Comparison of ENCODE assay signal across 8 mouse cellular contexts in genomic region chr13:93302846-93303562, GRCm38 (mm10). TPM values are rescaled to one million over a fixed set of nuclear protein-coding genes. Genes with fewer than 3 reads are reported as not detected.
A peak's percentile ranks its signal among the peaks of the same experiment; 100 is the strongest.
DNase-seq lines count a peak whose midpoint lies in the region; ATAC-seq and TF ChIP-seq lines count a peak whose summit lies in the region.

No protein-coding gene starts in this region.

- peaks cover 28% of the 10 kb centered on the region for H3K79me2 ChIP-seq in myocyte (ENCODE audit: control insufficient read depth, insufficient read depth)

- 8% methylated on average over 19 of the region's 19 CpGs for WGBS in kidney, postnatal 0 days
- 12% methylated on average over 19 of the region's 19 CpGs for WGBS in hindbrain, postnatal 0 days

- 0 out of 2 replicates have a peak, but pooled peaks have one; percentile 44 for TF ChIP-seq POLR2A in bone marrow macrophage, adult 2 months (IDR thresholded peaks at IDR 0.05; ENCODE audit: borderline replicate concordance, low read depth, low read length)
- TF ChIP-seq POLR2A in myocyte (IDR thresholded peaks at IDR 0.05; ENCODE audit: insufficient read length, low read depth), result no peak

- no peaks in the 10 kb centered on the region for H3K9me3 ChIP-seq in kidney, postnatal 0 days (replicated peaks; ENCODE audit: low read length)
- no peaks in the 10 kb centered on the region for H3K9me3 ChIP-seq in hindbrain, postnatal 0 days (ENCODE audit: low read length)

- H3K27me3 ChIP-seq in kidney, postnatal 0 days (ENCODE audit: insufficient read depth, low read length), result no peaks in the 10 kb centered on the region
- H3K27me3 ChIP-seq in hindbrain, postnatal 0 days (ENCODE audit: insufficient read depth, low read length), result no peaks in the 10 kb centered on the region
- no peaks in the 10 kb centered on the region for H3K27me3 ChIP-seq in myocyte (ENCODE audit: control insufficient read depth, insufficient read depth, insufficient read length)

- peak overlapping the region; percentile 84 for H3K9ac ChIP-seq in kidney, postnatal 0 days (ENCODE audit: low read depth, low read length)
- H3K9ac ChIP-seq in hindbrain, postnatal 0 days (replicated peaks; ENCODE audit: low read length), result peak overlapping the region; percentile 90

- no peak for TF ChIP-seq CTCF in kidney, postnatal 0 days (IDR thresholded peaks at IDR 0.05; ENCODE audit: low read depth)
- no peak for TF ChIP-seq CTCF in bone marrow macrophage, adult 2 months (IDR thresholded peaks at IDR 0.05; ENCODE audit: low read depth, low read length)
- peak; percentile 46 for TF ChIP-seq CTCF in hindbrain, postnatal 0 days (IDR thresholded peaks at IDR 0.05; ENCODE audit: low read depth)

- no peaks in the 10 kb centered on the region for H3K4me1 ChIP-seq in kidney, postnatal 0 days (replicated peaks; ENCODE audit: insufficient read depth, low read length)
- peaks cover 10% of the 10 kb centered on the region for H3K4me1 ChIP-seq in bone marrow macrophage, adult 2 months (ENCODE audit: control insufficient read depth, insufficient read depth, low read length)
- 0 out of 2 replicates have a peak, but pooled peaks cover 4% of the 10 kb centered on the region for H3K4me1 ChIP-seq in hindbrain, postnatal 0 days (ENCODE audit: insufficient read depth, low read length)

- no peaks in the 10 kb centered on the region for H3K36me3 ChIP-seq in kidney, postnatal 0 days (ENCODE audit: insufficient read depth, low read length)
- no peaks in the 10 kb centered on the region for H3K36me3 ChIP-seq in hindbrain, postnatal 0 days (ENCODE audit: insufficient read depth, low read length)
- H3K36me3 ChIP-seq in myocyte (ENCODE audit: control insufficient read depth, insufficient read depth), result no peaks in the 10 kb centered on the region

- ATAC-seq in kidney, postnatal 0 days (replicated peaks; ENCODE audit: low FRiP score, low read depth), result no peak; the same call in 1 of the 2 replicates
- peak; percentile 68; the same call in 1 of the 2 replicates for ATAC-seq in hindbrain, postnatal 0 days
- ATAC-seq in frontal cortex, adult (ENCODE audit: low TSS enrichment), result no peak

- peak overlapping the region; percentile 81 for H3ac ChIP-seq in myocyte (ENCODE audit: control insufficient read depth, insufficient read length)

- H3K4me3 ChIP-seq in kidney, postnatal 0 days (replicated peaks; ENCODE audit: low read depth, low read length), result peak overlapping the region; percentile 94
- H3K4me3 ChIP-seq in bone marrow macrophage, adult 2 months (ENCODE audit: insufficient read depth, low read length), result peak overlapping the region; percentile 95
- peak overlapping the region; percentile 94 for H3K4me3 ChIP-seq in hindbrain, postnatal 0 days (ENCODE audit: low read length)
- H3K4me3 ChIP-seq in myocyte, result peak overlapping the region; percentile 60

- peak overlapping the region; percentile 95 for H3K27ac ChIP-seq in kidney, postnatal 0 days
- H3K27ac ChIP-seq in bone marrow macrophage, adult 2 months (ENCODE audit: insufficient read depth, low read depth, low read length), result peak overlapping the region; percentile 85
- peak overlapping the region; percentile 96 for H3K27ac ChIP-seq in hindbrain, postnatal 0 days

- DNase-seq in kidney, postnatal 0 days (ENCODE audit: low spot score), result no peak
- no peak for DNase-seq in kidney, adult 11 months
- no peak for DNase-seq in hindbrain, postnatal 0 days (ENCODE audit: low spot score)
- no peak for DNase-seq in left cerebral cortex, adult 9 months (ENCODE audit: low spot score in 2 of 2)
- no peak for DNase-seq in spleen, postnatal 4 days (ENCODE audit: low spot score in 2 of 2)

- H3K4me2 ChIP-seq in kidney, postnatal 0 days (ENCODE audit: low read length), result peak overlapping the region; percentile 81
- H3K4me2 ChIP-seq in hindbrain, postnatal 0 days (ENCODE audit: low read depth, low read length), result peak overlapping the region; percentile 79
- H3K4me2 ChIP-seq in myocyte (ENCODE audit: low read depth), result peak overlapping the region; percentile 81

TF ChIP-seq in myocyte, 11 proteins besides CTCF, POLR2A, EP300 and RAD21:
- TF ChIP-seq MYOD1 (IDR thresholded peaks at IDR 0.05; ENCODE audit: control insufficient read depth in 1 of 3, insufficient read length in 2 of 3, low read depth in 2 of 3) (no peak), REST (IDR thresholded peaks at IDR 0.05; ENCODE audit: insufficient read depth, insufficient read length) (no peak), MYOG (IDR thresholded peaks at IDR 0.05; ENCODE audit: control insufficient read depth in 1 of 3, insufficient read depth in 1 of 3, insufficient read length in 2 of 3, low read depth in 2 of 3) (no peak), SRF (IDR thresholded peaks at IDR 0.05; ENCODE audit: control insufficient read depth, insufficient read length, low read depth) (no peak), MAX (IDR thresholded peaks at IDR 0.05; ENCODE audit: low read depth) (no peak), CEBPB (IDR thresholded peaks at IDR 0.05; ENCODE audit: insufficient read depth, poor library complexity, severe bottlenecking) (no peak), TCF12 (IDR thresholded peaks at IDR 0.05; ENCODE audit: insufficient read depth, poor library complexity, severe bottlenecking) (no peak), POLR2AphosphoS2 (IDR thresholded peaks at IDR 0.05; ENCODE audit: insufficient read length, low read depth) (no peak), E2F4 (IDR thresholded peaks at IDR 0.05; ENCODE audit: insufficient read depth) (no peak), TCF3 (IDR thresholded peaks at IDR 0.05; ENCODE audit: insufficient read length, low read depth) (no peak), USF1 (IDR thresholded peaks at IDR 0.05; ENCODE audit: low read depth) (no peak)

RNA-seq across cellular contexts. Expression of gene Homer1, which starts 3.6 kb away (rescaled TPM):
- polyA plus RNA-seq in kidney, postnatal 0 days (2015; fragmentation: Nextera tagmentation; extraction: Ambion mirVana), result 3.2 and 3.6 TPM in 2 replicates
- polyA plus RNA-seq in bone marrow macrophage, adult 2 months (2012; ENCODE audit: insufficient read depth, insufficient read length, missing spikeins), result 7.4 TPM in 2 replicates
- total RNA-seq in hindbrain, postnatal 0 days (2014; rRNA removed), result 58.2 and 63.7 TPM in 2 replicates
- polyA plus RNA-seq in hindbrain, postnatal 0 days (2015; fragmentation: Nextera tagmentation; extraction: Ambion mirVana), result 9.8 and 10.0 TPM in 2 replicates
- polyA plus RNA-seq in myocyte (2012; fragmentation: generic; extraction: Trizol), result 3.7 TPM
